Mouse (Mus musculus) bone marrow, adult 2 months (tissue): ENCODE measurements around the gene Wee2. TPM values are rescaled to one million over a fixed set of nuclear protein-coding genes. Genes with fewer than 3 reads are reported as not detected.

Experiments used
- H3K27ac ChIP-seq: fragments of 200-500 bp; 2 replicates; pipeline ENCODE4 v1.5.1; 2012; ENCODE audit warnings: low read depth, mild to moderate bottlenecking, control low read depth, inconsistent platforms, low read length; ENCODE audit not compliant: control insufficient read depth, poor library complexity, insufficient read depth
- H3K4me1 ChIP-seq: fragments of 200-500 bp; 2 replicates; pipeline ENCODE4 v1.6.1; 2011; ENCODE audit warnings: low read length; ENCODE audit not compliant: control insufficient read depth, insufficient read depth
- H3K4me3 ChIP-seq: fragments of 200-500 bp; replicated peaks from 2 replicates; pipeline ENCODE3; 2011; ENCODE audit warnings: mild to moderate bottlenecking, low read depth, low read length, control low read depth; ENCODE audit not compliant: control insufficient read depth
- CTCF ChIP-seq: fragments of 200-500 bp; IDR thresholded peaks from 2 replicates; pipeline ENCODE4 v1.5.1; 2011; ENCODE audit warnings: low read length, control low read depth; ENCODE audit not compliant: control insufficient read depth, insufficient read depth
- POLR2A ChIP-seq: fragments of 200-500 bp; IDR thresholded peaks from 2 replicates; pipeline ENCODE4 v1.6.1; 2011; ENCODE audit warnings: low read depth, mild to moderate bottlenecking, control low read depth, low read length, borderline replicate concordance; ENCODE audit not compliant: control insufficient read depth
- WGBS: fragments of 180-500 bp; shearing (Covaris S2); methylation state at CpG from one replicate; pipeline ENCODE4 v1.1.7; 2018; 5-methylcytosine and 5-hydroxymethylcytosine counted together
- polyA plus RNA-seq: library from polyadenylated mRNA; stranded (reverse); fragments of >200 nt; gene quantifications from 2 replicates; pipeline ENCODE4 v1.2.4, GENCODE M21; 2011; ENCODE audit warnings: low replicate concordance; ENCODE audit not compliant: missing spikeins, insufficient read depth, insufficient read length

Gene Wee2
- polyA plus RNA-seq: not detected in 2 replicates

- Histone ChIP-seq H3K4me1 (peaks cover 1% of the 10 kb centered on the region; the same call in 1 of the 2 replicates), H3K4me3 (no peak within 1 kb of the TSS), H3K27ac (peak within 1 kb of the TSS; percentile 24; the same call in 1 of the 2 replicates)
- TF ChIP-seq CTCF (no peak), POLR2A (no peak)
- 47% methylated on average over 5 of the region's 5 CpGs for WGBS
These were observed at the start of gene Wee2 for GRCm38 (mm10) chr6:40438936-40439335. TSS of gene Wee2 (plus strand) at chr6:40439088.

GRCm38 (mm10) chr6:40390975-40391374 is 47.9 kb upstream of the Wee2 start:
- 82% methylated on average over 1 of the region's 1 CpGs for WGBS
- Histone ChIP-seq H3K4me3 (no peak overlapping the region), H3K4me1 (no peaks in the 10 kb centered on the region), H3K27ac (no peak overlapping the region)
- TF ChIP-seq POLR2A (no peak), CTCF (no peak)

- TF ChIP-seq POLR2A: no peak
- TF ChIP-seq CTCF: peak; percentile 44; the same call in 1 of the 2 replicates
- H3K27ac ChIP-seq: no peak overlapping the region
- 67% methylated on average over 3 of the region's 3 CpGs for WGBS
- H3K4me3 ChIP-seq: no peak overlapping the region
- no peaks in the 10 kb centered on the region for H3K4me1 ChIP-seq
These were observed 45.7 kb upstream of the Wee2 start for GRCm38 (mm10) chr6:40393213-40393612.

GRCm38 (mm10) chr6:40402031-40402430 is 36.9 kb upstream of the Wee2 start:
- no peaks in the 10 kb centered on the region for H3K4me1 ChIP-seq
- TF ChIP-seq POLR2A (no peak), CTCF (no peak)
- 93% methylated on average over 2 of the region's 2 CpGs for WGBS

GRCm38 (mm10) chr6:40403640-40404285 is 35.1 kb upstream of the Wee2 start:
- TF ChIP-seq POLR2A (no peak), CTCF (no peak)
- Histone ChIP-seq H3K4me3 (no peak overlapping the region), H3K27ac (no peak overlapping the region), H3K4me1 (no peaks in the 10 kb centered on the region)
- 84% methylated on average over 4 of the region's 4 CpGs for WGBS

More at GRCm38 (mm10) chr6:40402031-40402430, 36.9 kb upstream of the Wee2 start:
- no peak overlapping the region for H3K27ac ChIP-seq
- no peak overlapping the region for H3K4me3 ChIP-seq

- Histone ChIP-seq H3K27ac (no peak overlapping the region), H3K4me3 (no peak overlapping the region), H3K4me1 (no peaks in the 10 kb centered on the region)
- WGBS: 61% methylated on average over 3 of the region's 3 CpGs
- TF ChIP-seq CTCF (no peak), POLR2A (no peak)
These were observed 27.8 kb upstream of the Wee2 start for GRCm38 (mm10) chr6:40411085-40411484.

- Histone ChIP-seq H3K27ac (no peak overlapping the region), H3K4me3 (no peak overlapping the region), H3K4me1 (no peaks in the 10 kb centered on the region)
- 68% methylated on average over 5 of the region's 5 CpGs for WGBS
- no peak for TF ChIP-seq POLR2A
- TF ChIP-seq CTCF: no peak
These were observed 25.8 kb upstream of the Wee2 start for GRCm38 (mm10) chr6:40413046-40413445.

GRCm38 (mm10) chr6:40413565-40413964 is 25.3 kb upstream of the Wee2 start:
- H3K4me1 ChIP-seq: no peaks in the 10 kb centered on the region
- TF ChIP-seq POLR2A (no peak), CTCF (no peak)
- H3K4me3 ChIP-seq: no peak overlapping the region
- WGBS: 90% methylated on average over 3 of the region's 3 CpGs
- no peak overlapping the region for H3K27ac ChIP-seq

- 69% methylated on average over 5 of the region's 5 CpGs for WGBS
- TF ChIP-seq POLR2A (no peak), CTCF (no peak)
- Histone ChIP-seq H3K27ac (no peak overlapping the region), H3K4me1 (no peaks in the 10 kb centered on the region; the same call in 1 of the 2 replicates), H3K4me3 (no peak overlapping the region)
These were observed 23.1 kb upstream of the Wee2 start for GRCm38 (mm10) chr6:40415799-40416198.
